Mouse (Mus musculus): ENCODE measurements around the gene Fbp1.

GRCm38 (mm10) chr13:62882856-62883255 is 5.2 kb downstream of the Fbp1 start:
- TF ChIP-seq CTCF (IDR thresholded peaks at IDR 0.05; ENCODE audit: extremely low read depth, insufficient read depth, insufficient read length, insufficient replicate concordance) = no peak
- no peak for TF ChIP-seq POLR2A (IDR thresholded peaks at IDR 0.05; ENCODE audit: low read depth, low read length)
